Mouse (Mus musculus) frontal cortex, postnatal 36 days (tissue): ENCODE data around the gene Dnah5.

ENCODE experiments used
- DNase-seq, 2 experiments: peaks; one replicate each; pipeline ENCODE4 v3.0.0; 2022; ENCODE audit warnings: low spot score in 2 of 2

Gene Dnah5

DNA sequence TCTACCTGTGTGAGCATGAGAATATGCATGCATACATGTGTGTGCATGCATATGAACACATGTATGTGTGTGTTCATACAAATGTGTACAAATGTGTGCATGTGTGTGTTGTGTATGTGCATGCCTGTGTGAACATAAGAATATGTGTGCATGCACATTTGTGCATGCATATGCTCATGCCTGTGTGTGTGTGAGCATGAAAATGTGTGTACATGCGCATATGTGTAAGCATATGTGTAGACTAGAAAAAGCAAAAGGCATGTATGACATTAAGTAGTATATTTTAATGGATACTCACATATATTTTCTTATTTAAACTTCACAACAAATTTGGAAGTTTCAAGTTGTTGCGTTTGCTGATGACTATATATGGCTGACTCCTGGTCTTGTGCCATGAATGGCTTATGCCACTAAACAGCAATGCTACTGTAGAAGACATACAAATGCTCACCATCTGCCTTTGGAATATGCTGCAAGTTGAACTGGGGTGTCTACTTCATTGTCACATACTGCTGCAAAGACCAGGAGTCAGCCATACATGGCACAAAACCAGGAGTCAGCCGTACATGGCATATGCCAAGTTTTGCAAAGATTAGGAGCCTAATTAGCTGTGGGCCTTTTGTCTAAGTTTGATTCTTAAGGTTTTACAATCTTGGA lies 263.2 kb downstream of the Dnah5 start:
- DNase-seq = no peak

DNA sequence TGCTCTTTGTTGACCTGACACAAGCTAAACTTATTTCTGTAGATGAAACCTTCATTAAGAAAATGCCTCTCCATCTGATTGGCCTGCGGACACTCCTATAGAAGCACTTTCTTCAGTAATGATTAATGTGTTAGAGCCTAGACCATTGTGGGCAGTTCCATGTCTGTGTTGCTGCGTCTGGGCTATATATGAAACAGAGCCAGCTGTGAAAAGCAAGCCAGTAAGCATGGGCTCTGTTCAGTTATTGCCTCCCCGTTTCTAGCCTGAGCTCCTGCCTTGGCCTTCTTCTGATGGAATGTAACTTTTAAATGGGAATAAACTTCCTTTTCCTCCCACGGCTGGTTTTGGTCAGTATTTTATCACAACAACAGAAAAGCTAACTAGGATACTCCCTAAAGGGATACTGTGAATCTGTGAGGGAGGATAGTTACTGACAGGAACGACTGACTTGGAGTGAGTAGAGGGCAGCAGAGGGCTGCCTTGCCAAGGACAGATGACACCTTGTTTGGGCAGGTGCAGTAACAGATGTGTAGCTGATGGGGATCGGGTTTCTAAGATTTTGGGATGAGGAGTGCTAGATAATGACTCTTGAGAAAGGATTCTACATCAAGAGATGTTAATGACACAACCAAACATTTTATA lies 270.3 kb downstream of the Dnah5 start:
- DNase-seq = no peak

DNA sequence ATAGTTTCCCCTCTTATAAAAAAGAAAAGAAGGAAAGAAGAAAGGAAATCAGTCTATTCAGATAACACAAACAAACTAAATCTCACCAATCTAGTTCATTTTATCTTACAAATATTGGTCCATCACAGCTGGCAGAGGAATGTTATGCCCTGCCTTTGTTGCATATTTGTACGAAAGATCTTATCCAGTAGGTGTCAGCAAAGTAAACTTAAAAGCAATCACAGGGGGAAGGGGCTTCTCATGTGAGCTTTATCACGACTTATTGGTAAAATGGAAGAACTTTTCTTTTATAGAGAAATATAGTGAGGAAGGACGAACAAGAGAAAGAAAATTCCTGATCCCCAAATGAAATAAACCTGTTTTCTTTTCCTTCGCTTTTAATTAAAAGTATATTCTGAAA lies 299.3 kb downstream of the Dnah5 start:
- DNase-seq = no peak

DNA sequence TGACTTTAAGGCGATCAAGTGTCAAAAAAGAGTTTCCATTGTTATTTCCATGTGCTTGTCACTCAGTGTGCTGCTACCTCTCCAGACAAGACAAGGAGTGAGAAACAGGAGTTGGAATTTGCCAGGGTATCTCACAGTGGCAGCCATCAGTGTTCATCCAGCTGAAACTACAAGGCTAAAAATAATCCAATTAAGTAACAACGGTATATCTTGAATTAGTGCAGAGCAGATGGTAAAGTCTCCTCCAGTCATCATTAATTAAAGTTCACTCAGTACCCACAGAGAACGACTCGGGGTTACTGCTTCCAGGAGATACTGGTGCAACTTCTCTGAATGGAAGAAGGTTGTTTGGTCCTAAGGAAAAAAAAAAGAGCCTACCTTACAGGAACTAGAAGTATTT lies 311.6 kb downstream of the Dnah5 start:
- DNase-seq = no peak
